Mouse (Mus musculus): Measurements from ENCODE around the gene Ptprh. TPM values are rescaled to one million over a fixed set of nuclear protein-coding genes. Genes with fewer than 3 reads are reported as not detected.

Gene Ptprh
- polyA plus RNA-seq, 1 experiment from 2014 or later, result 0.13 TPM

- peak overlapping the region; percentile 89 for H3K27ac ChIP-seq
- peak overlapping the region; percentile 94 for H3K9ac ChIP-seq (ENCODE audit: low read depth, low read length)
- no peaks in the 10 kb centered on the region for H3K27me3 ChIP-seq (ENCODE audit: insufficient read depth, low read length)
- WGBS, result under 1% methylated on average over 24 of the region's 52 CpGs
- peak; percentile 51 for DNase-seq (ENCODE audit: low spot score)
- peaks cover 10% of the 10 kb centered on the region; the same call in 1 of the 2 replicates for H3K4me1 ChIP-seq (replicated peaks; ENCODE audit: insufficient read depth, low read length)
- peak overlapping the region; percentile 63 for H3K4me2 ChIP-seq (ENCODE audit: low read length)
- peaks cover 6% of the 10 kb centered on the region; the same call in 1 of the 2 replicates for H3K36me3 ChIP-seq (ENCODE audit: insufficient read depth, low read length)
- no peaks in the 10 kb centered on the region for H3K9me3 ChIP-seq (replicated peaks; ENCODE audit: low read length)
- H3K4me3 ChIP-seq (replicated peaks; ENCODE audit: low read depth, low read length), result peak overlapping the region; percentile 93
- TF ChIP-seq CTCF (IDR thresholded peaks at IDR 0.05; ENCODE audit: low read depth), result no peak
- ATAC-seq (replicated peaks; ENCODE audit: low FRiP score, low read depth), result peak; percentile 42
These were observed 102.9 kb downstream of the Ptprh start for GRCm38 (mm10) chr7:4500892-4501471.

- no peak overlapping the region for H3K4me3 ChIP-seq (replicated peaks; ENCODE audit: low read depth, low read length)
- peak overlapping the region; percentile 63; the same call in 1 of the 2 replicates for H3K4me2 ChIP-seq (ENCODE audit: low read length)
- TF ChIP-seq CTCF (IDR thresholded peaks at IDR 0.05; ENCODE audit: low read depth), result no peak
- no peaks in the 10 kb centered on the region for H3K9me3 ChIP-seq (replicated peaks; ENCODE audit: low read length)
- peaks cover 10% of the 10 kb centered on the region; the same call in 1 of the 2 replicates for H3K4me1 ChIP-seq (replicated peaks; ENCODE audit: insufficient read depth, low read length)
- H3K27ac ChIP-seq, result no peak overlapping the region
- WGBS, result 87% methylated on average over 4 of the region's 4 CpGs
- no peak for DNase-seq (ENCODE audit: low spot score)
- peak overlapping the region; percentile 36; the same call in 1 of the 2 replicates for H3K9ac ChIP-seq (ENCODE audit: low read depth, low read length)
- no peaks in the 10 kb centered on the region for H3K27me3 ChIP-seq (ENCODE audit: insufficient read depth, low read length)
- ATAC-seq (replicated peaks; ENCODE audit: low FRiP score, low read depth), result no peak
- H3K36me3 ChIP-seq (ENCODE audit: insufficient read depth, low read length), result peaks cover 10% of the 10 kb centered on the region; the same call in 1 of the 2 replicates
These were observed 104.8 kb downstream of the Ptprh start for GRCm38 (mm10) chr7:4499034-4499433.

Small RNAs within 50 kb of the gene (microRNA-seq; reads per million reads assigned to microRNA genes)
- not detected for gene Gm23577

Other genes starting within 250 kb of the Ptprh start
- 0.03 TPM in 1 of 2 replicates, not detected in the other for gene Gp6, start 206.3 kb downstream of the Ptprh start, polyA plus RNA-seq (2015; fragmentation: Nextera tagmentation; extraction: Ambion mirVana)
- 24.3 and 26.5 TPM in 2 replicates for gene Rdh13, start 158.4 kb downstream of the Ptprh start, polyA plus RNA-seq (2015; fragmentation: Nextera tagmentation; extraction: Ambion mirVana)
- gene Eps8l1, start 143.4 kb downstream of the Ptprh start, polyA plus RNA-seq (2015; fragmentation: Nextera tagmentation; extraction: Ambion mirVana), result 5.8 and 12.8 TPM in 2 replicates
- gene Ppp1r12c, start 102.4 kb downstream of the Ptprh start, polyA plus RNA-seq (2015; fragmentation: Nextera tagmentation; extraction: Ambion mirVana), result 31.3 and 33.8 TPM in 2 replicates
- 10.8 and 15.2 TPM in 2 replicates for gene Tnnt1, start 87.7 kb downstream of the Ptprh start, polyA plus RNA-seq (2015; fragmentation: Nextera tagmentation; extraction: Ambion mirVana)
- gene Tnni3, start 79.8 kb downstream of the Ptprh start, polyA plus RNA-seq (2015; fragmentation: Nextera tagmentation; extraction: Ambion mirVana), result 5.6 and 6.3 TPM in 2 replicates
- gene Dnaaf3, start 71.6 kb downstream of the Ptprh start, polyA plus RNA-seq (2015; fragmentation: Nextera tagmentation; extraction: Ambion mirVana), result 2.0 and 2.5 TPM in 2 replicates
- 6.4 and 6.6 TPM in 2 replicates for gene Syt5, start 56.5 kb downstream of the Ptprh start, polyA plus RNA-seq (2015; fragmentation: Nextera tagmentation; extraction: Ambion mirVana)
- 0.56 and 0.80 TPM in 2 replicates for gene Tmem86b, start 27.4 kb upstream of the Ptprh start, polyA plus RNA-seq (2015; fragmentation: Nextera tagmentation; extraction: Ambion mirVana)
- gene Ppp6r1, start 55.0 kb upstream of the Ptprh start, polyA plus RNA-seq (2015; fragmentation: Nextera tagmentation; extraction: Ambion mirVana), result 4.8 and 5.1 TPM in 2 replicates
- gene Hspbp1, start 81.0 kb upstream of the Ptprh start, polyA plus RNA-seq (2015; fragmentation: Nextera tagmentation; extraction: Ambion mirVana), result 99.7 and 99.9 TPM in 2 replicates
- gene Brsk1, start 86.6 kb upstream of the Ptprh start, polyA plus RNA-seq (2015; fragmentation: Nextera tagmentation; extraction: Ambion mirVana), result 0.71 and 0.78 TPM in 2 replicates
- 0.06 and 0.12 TPM in 2 replicates for gene Tmem150b, start 121.2 kb upstream of the Ptprh start, polyA plus RNA-seq (2015; fragmentation: Nextera tagmentation; extraction: Ambion mirVana)
- gene Kmt5c, start 136.1 kb upstream of the Ptprh start, polyA plus RNA-seq (2015; fragmentation: Nextera tagmentation; extraction: Ambion mirVana), result 61.2 and 64.8 TPM in 2 replicates
- 70.7 and 84.0 TPM in 2 replicates for gene Cox6b2, start 149.1 kb upstream of the Ptprh start, polyA plus RNA-seq (2015; fragmentation: Nextera tagmentation; extraction: Ambion mirVana)
- gene Fam71e2, start 167.3 kb upstream of the Ptprh start, polyA plus RNA-seq (2015; fragmentation: Nextera tagmentation; extraction: Ambion mirVana), result not detected in 2 replicates
- gene Il11, start 178.8 kb upstream of the Ptprh start, polyA plus RNA-seq (2015; fragmentation: Nextera tagmentation; extraction: Ambion mirVana), result 0.14 and 0.20 TPM in 2 replicates
- 0.70 TPM in 1 of 2 replicates, not detected in the other for gene Tmem190, start 178.9 kb upstream of the Ptprh start, polyA plus RNA-seq (2015; fragmentation: Nextera tagmentation; extraction: Ambion mirVana)
- 35.9 and 40.4 TPM in 2 replicates for gene Tmem238, start 185.6 kb upstream of the Ptprh start, polyA plus RNA-seq (2015; fragmentation: Nextera tagmentation; extraction: Ambion mirVana)
- 453 and 480 TPM in 2 replicates for gene Rpl28, start 188.8 kb upstream of the Ptprh start, polyA plus RNA-seq (2015; fragmentation: Nextera tagmentation; extraction: Ambion mirVana)
- gene Ube2s, start 208.5 kb upstream of the Ptprh start, polyA plus RNA-seq (2015; fragmentation: Nextera tagmentation; extraction: Ambion mirVana), result 198 and 203 TPM in 2 replicates
- gene Shisa7, start 240.7 kb upstream of the Ptprh start, polyA plus RNA-seq (2015; fragmentation: Nextera tagmentation; extraction: Ambion mirVana), result 0.62 and 0.67 TPM in 2 replicates

All from kidney, postnatal 0 days (tissue).